Mouse (Mus musculus) MEL (cell line): ENCODE data around the gene Ano6.

Source experiments
- CTCF ChIP-seq, 3 experiments: IDR thresholded peaks in 2 of 3; conservative IDR thresholded peaks in 1 of 3; 2 replicates each; pipeline ENCODE4 v1.5.1; 2011 to 2012; ENCODE audit warnings: low read length in 3 of 3, low read depth in 2 of 3, mild to moderate bottlenecking in 2 of 3, improper control_type of control experiment in 1 of 3, inconsistent platforms in 1 of 3, mixed read lengths in 1 of 3, moderate library complexity in 1 of 3; ENCODE audit not compliant: control insufficient read depth in 1 of 3, insufficient read depth in 1 of 3, poor library complexity in 1 of 3, severe bottlenecking in 1 of 3
- HCFC1 ChIP-seq: IDR thresholded peaks from 2 replicates; pipeline ENCODE4 v1.6.1; 2012; ENCODE audit warnings: low read depth, mild to moderate bottlenecking, inconsistent platforms, low read length, improper control_type of control experiment, moderate library complexity
- MAFK ChIP-seq: IDR thresholded peaks from 2 replicates; pipeline ENCODE4 v1.6.1; 2011; ENCODE audit warnings: low read depth, mild to moderate bottlenecking, low read length, improper control_type of control experiment, borderline replicate concordance
- MEF2A ChIP-seq: IDR thresholded peaks from 2 replicates; pipeline ENCODE4 v1.6.1; 2014; ENCODE audit warnings: low read depth, mild to moderate bottlenecking, inconsistent platforms, low read length, improper control_type of control experiment; ENCODE audit not compliant: poor library complexity, insufficient replicate concordance, severe bottlenecking; ENCODE audit errors: extremely low read depth
- MXI1 ChIP-seq: IDR thresholded peaks from 2 replicates; pipeline ENCODE4 v1.6.1; 2011; ENCODE audit warnings: mild to moderate bottlenecking, low read depth, low read length, improper control_type of control experiment
- NRF1 ChIP-seq: IDR thresholded peaks from 2 replicates; pipeline ENCODE4 v1.6.1; 2014; ENCODE audit warnings: low read depth, mild to moderate bottlenecking, inconsistent platforms, low read length, improper control_type of control experiment, moderate library complexity; ENCODE audit not compliant: poor library complexity, insufficient read depth, severe bottlenecking
- POLR2A ChIP-seq, 2 experiments: IDR thresholded peaks; 2 replicates each; pipeline ENCODE4 v1.6.1; 2011 to 2012; ENCODE audit warnings: low read length in 2 of 2, mild to moderate bottlenecking in 2 of 2, control low read depth in 1 of 2, improper control_type of control experiment in 1 of 2, low read depth in 1 of 2, moderate library complexity in 1 of 2; ENCODE audit not compliant: control insufficient read depth in 1 of 2, insufficient read depth in 1 of 2, poor library complexity in 1 of 2
- RAD21 ChIP-seq: IDR thresholded peaks from 2 replicates; pipeline ENCODE4 v1.6.1; 2011; ENCODE audit warnings: mild to moderate bottlenecking, low read depth, low read length, improper control_type of control experiment
- RCOR1 ChIP-seq: IDR thresholded peaks from 2 replicates; pipeline ENCODE4 v1.6.1; 2012; ENCODE audit warnings: low read depth, mild to moderate bottlenecking, inconsistent platforms, low read length, improper control_type of control experiment

DNA sequence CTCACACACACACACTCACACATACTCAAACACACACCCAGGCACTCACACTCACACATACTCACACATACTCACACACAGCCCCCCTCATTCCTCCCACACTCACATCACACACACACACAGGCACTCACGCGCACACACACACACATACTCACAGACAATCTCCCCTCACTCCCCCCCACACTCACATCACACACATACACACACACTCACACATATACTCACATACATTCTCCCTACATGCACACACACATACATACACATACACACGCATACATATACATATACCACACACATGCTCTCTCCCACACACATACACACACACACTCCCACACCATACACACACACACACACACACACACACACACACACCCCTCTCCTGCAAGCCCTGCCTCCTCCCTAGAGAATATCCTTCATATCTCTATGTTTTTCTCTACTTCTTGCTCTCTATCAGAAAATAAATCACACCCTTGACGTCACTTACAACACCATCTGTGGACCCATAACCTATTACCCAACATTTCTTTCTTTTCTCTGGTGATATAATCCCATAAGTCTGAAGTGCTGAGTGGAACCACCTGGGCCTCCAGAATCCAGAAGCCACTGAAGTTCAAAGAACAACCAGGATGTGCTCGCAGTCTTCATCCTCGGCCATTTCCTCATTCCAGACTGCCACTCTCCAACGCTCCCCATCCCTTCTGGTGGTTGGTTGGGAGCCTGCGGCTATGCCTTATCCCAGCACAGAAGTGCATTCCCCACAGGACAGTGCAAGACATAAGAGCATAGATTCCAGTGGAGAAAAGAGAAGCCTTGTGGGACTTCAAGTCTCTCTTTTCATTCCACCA lies 38.6 kb upstream of the Ano6 start:
- TF ChIP-seq MEF2A, result no peak
- TF ChIP-seq CTCF (IDR thresholded peaks at IDR 0.05 in 2 of 3, conservative IDR thresholded peaks at IDR 0.05 in 1 of 3; ENCODE audit: control insufficient read depth in 1 of 3, insufficient read depth in 1 of 3, low read depth in 2 of 3, low read length in 3 of 3, poor library complexity in 1 of 3, severe bottlenecking in 1 of 3), result no peak
- TF ChIP-seq RAD21, result no peak
- no peak for TF ChIP-seq MXI1
- TF ChIP-seq MAFK, result no peak
- no peak for TF ChIP-seq POLR2A (IDR thresholded peaks at IDR 0.05; ENCODE audit: control insufficient read depth in 1 of 2, insufficient read depth in 1 of 2, low read depth in 1 of 2, low read length in 2 of 2, poor library complexity in 1 of 2)
- TF ChIP-seq RCOR1, result no peak
- no peak for TF ChIP-seq NRF1
- no peak for TF ChIP-seq HCFC1
